Mouse (Mus musculus) testis, adult 2 months (tissue): ENCODE results near the gene Zbtb8a.

ENCODE experiments used
- CTCF ChIP-seq: fragments of 200-500 bp; IDR thresholded peaks from 2 replicates; pipeline ENCODE4 v1.5.1; 2012; ENCODE audit warnings: low read depth, mild to moderate bottlenecking, inconsistent platforms, low read length, moderate library complexity; ENCODE audit not compliant: control insufficient read depth, insufficient read depth, insufficient replicate concordance
- POLR2A ChIP-seq: fragments of 200-500 bp; IDR thresholded peaks from 2 replicates; pipeline ENCODE4 v1.6.1; 2012; ENCODE audit warnings: low read depth, mild to moderate bottlenecking, inconsistent platforms, low read length, moderate library complexity; ENCODE audit not compliant: control insufficient read depth

DNA sequence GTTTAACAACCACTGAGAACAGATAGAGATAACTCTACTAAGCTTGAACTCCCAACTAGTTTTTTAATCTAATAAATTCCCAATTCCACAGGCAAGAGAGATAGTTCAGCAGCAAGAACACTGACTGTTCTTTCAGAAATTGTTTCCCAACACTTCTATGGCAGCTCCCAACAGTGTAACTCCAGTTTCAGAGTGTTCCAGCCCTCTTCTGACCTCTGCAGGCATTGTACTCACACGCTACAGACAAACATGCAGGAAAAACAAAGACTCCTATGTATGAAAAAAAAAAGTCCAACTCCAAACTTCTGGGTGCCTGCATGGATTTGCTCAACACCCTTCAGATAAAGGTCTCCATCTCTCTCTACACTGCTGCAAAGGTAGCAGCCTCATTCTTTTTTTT lies 45.1 kb downstream of the Zbtb8a start:
- TF ChIP-seq POLR2A, result no peak
- no peak for TF ChIP-seq CTCF
